Mouse (Mus musculus): ENCODE results near the gene Set.

DNA sequence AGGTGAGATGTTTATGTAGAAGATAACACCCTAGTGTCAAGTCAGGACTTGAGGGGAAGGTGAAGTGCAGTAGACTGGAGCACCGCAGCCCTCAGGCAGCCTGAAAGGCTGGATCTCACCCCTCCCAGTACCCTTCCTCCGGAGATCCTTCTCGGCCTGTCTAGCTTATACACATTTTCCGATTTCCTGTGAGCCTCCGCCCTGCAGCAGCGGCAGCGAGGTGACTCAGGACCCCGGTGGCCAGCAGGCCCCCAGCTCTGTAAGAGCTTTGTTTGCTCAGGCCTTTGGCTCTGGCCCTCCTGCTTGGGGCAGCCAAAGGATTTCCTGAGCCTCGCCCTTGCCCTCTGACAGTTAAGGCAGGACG is 21.2 kb downstream of the Set start:
- TF ChIP-seq CTCF (IDR thresholded peaks at IDR 0.05; ENCODE audit: low read depth, low read length), result no peak
- no peak for TF ChIP-seq POLR2AphosphoS5 (IDR thresholded peaks at IDR 0.05; ENCODE audit: insufficient replicate concordance, low read depth, low read length)
- no peak for TF ChIP-seq GATA1 (IDR thresholded peaks at IDR 0.05; ENCODE audit: borderline replicate concordance, low read length)
- TF ChIP-seq TAL1 (conservative IDR thresholded peaks at IDR 0.05; ENCODE audit: low read depth, low read length), result no peak
